Mouse (Mus musculus) stomach, embryonic 14.5 days (tissue): Measurements from ENCODE around the gene Sergef. TPM values are rescaled to one million over a fixed set of nuclear protein-coding genes. Genes with fewer than 3 reads are reported as not detected.

Experiments used
- ATAC-seq: fragments of 200-750 bp; cut with Nextera tagmentation; 2 replicates; pipeline ENCODE4 v1.8.0; 2017; ENCODE audit warnings: low read depth, moderate TSS enrichment; ENCODE audit not compliant: insufficient number of reproducible peaks, insufficient read depth, low FRiP score
- H3K27ac ChIP-seq: fragments of 300-500 bp; sonication (generic); 2 replicates; pipeline ENCODE4 v1.5.1; 2014; ENCODE audit warnings: mild to moderate bottlenecking, low read length, moderate library complexity, mixed read lengths
- H3K27me3 ChIP-seq: fragments of 300-500 bp; sonication (generic); 2 replicates; pipeline ENCODE4 v1.6.1; 2014; ENCODE audit warnings: low read length, control low read depth, mixed read lengths; ENCODE audit not compliant: control insufficient read depth, insufficient read depth
- H3K36me3 ChIP-seq: fragments of 300-500 bp; sonication (generic); 2 replicates; pipeline ENCODE4 v1.6.1; 2014; ENCODE audit warnings: mild to moderate bottlenecking, control low read depth, low read length, moderate library complexity, mixed read lengths; ENCODE audit not compliant: control insufficient read depth, insufficient read depth
- H3K4me1 ChIP-seq: fragments of 300-500 bp; sonication (generic); 2 replicates; pipeline ENCODE4 v1.6.1; 2014; ENCODE audit warnings: low read length, control low read depth, mixed read lengths; ENCODE audit not compliant: control insufficient read depth, insufficient read depth
- H3K4me2 ChIP-seq: fragments of 300-500 bp; sonication (generic); replicated peaks from 2 replicates; pipeline ENCODE4 v1.6.1; 2014; ENCODE audit warnings: low read depth, low read length, control low read depth
- H3K4me3 ChIP-seq: fragments of 300-500 bp; sonication (generic); 2 replicates; pipeline ENCODE4 v1.5.1; 2014; ENCODE audit warnings: low read depth, low read length, control low read depth
- H3K9ac ChIP-seq: fragments of 300-500 bp; sonication (generic); replicated peaks from 2 replicates; pipeline ENCODE4 v1.6.1; 2014; ENCODE audit warnings: low read depth, mild to moderate bottlenecking, control low read depth, low read length, moderate library complexity, mixed read lengths
- H3K9me3 ChIP-seq: fragments of 300-500 bp; sonication (generic); 2 replicates; pipeline ENCODE4 v1.6.1; 2016; ENCODE audit warnings: low read depth, low read length, control low read depth; ENCODE audit not compliant: control insufficient read depth
- WGBS: fragments of 180-500 bp; shearing (Covaris S2); extraction: QIAGEN DNeasy Blood & Tissue Kit; methylation state at CpG from one replicate; pipeline ENCODE4 v1.1.7; 2014; 5-methylcytosine and 5-hydroxymethylcytosine counted together
- polyA plus RNA-seq: library from polyadenylated mRNA; unstranded; fragments of >200 nt; fragmentation: Nextera tagmentation; extraction: Ambion mirVana; gene quantifications from 2 replicates; pipeline ENCODE4 v1.2.1, GENCODE M21; 2014

Gene Sergef
- polyA plus RNA-seq, 1 experiment from 2014 or later = 18.4 TPM

DNA sequence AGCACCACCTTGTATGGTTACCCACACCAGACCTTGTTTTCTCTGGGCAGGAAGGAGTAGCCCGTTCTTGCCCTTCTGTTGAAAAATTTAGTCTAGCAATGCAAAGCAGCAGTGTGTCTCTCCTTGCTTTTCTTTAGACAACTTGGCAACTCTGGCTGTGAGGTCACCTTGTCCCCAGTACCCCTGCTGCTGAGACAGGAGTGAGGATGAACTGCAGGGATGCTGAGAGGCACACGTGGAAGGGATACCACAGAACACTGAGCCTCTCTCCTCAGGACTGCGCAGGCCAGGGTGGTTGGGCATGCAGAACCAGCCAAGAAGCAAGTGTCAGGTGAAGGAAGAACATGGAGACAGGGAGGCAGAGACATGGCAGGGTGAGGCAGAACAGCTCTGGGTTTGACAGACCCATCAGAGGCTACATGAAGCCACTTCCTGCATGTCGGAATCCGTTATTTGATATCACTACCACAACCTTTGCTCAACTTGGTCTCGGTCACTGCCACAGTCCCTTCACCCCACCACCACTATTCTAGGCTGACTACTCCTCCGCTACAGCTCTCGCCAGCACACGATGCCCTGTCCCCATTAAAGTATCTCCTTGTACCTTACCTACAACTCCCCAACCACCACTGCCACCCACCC is 103.0 kb downstream of the Sergef start:
- no peak for ATAC-seq
- H3K9ac ChIP-seq = no peak overlapping the region
- no peaks in the 10 kb centered on the region for H3K4me1 ChIP-seq
- H3K9me3 ChIP-seq = no peaks in the 10 kb centered on the region
- H3K27me3 ChIP-seq = no peaks in the 10 kb centered on the region
- H3K4me3 ChIP-seq = no peak overlapping the region
- WGBS = 85% methylated on average over 9 of the region's 9 CpGs
- no peak overlapping the region for H3K27ac ChIP-seq
- no peaks in the 10 kb centered on the region for H3K36me3 ChIP-seq
- no peak overlapping the region for H3K4me2 ChIP-seq

DNA sequence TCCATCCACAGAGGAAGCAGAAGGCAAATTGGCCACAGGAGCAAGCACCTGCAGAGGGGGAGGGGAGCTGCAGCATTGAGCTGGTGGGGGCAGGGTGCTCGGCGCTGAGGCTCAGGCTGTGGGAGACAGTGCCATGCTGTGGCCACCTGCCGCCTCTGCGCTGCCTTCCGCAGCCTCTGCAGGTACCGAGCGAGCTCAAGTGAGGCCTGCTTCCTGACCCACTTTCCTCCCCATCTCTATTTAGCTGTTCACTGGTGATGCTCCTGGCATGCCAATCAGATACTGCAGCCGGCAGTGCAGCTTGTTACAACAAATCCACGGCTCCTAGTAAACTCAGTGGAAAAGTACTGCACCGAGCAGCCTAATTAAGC is 104.2 kb downstream of the Sergef start:
- Histone ChIP-seq H3K9me3 (no peaks in the 10 kb centered on the region), H3K9ac (no peak overlapping the region), H3K27me3 (no peaks in the 10 kb centered on the region), H3K4me1 (no peaks in the 10 kb centered on the region), H3K27ac (no peak overlapping the region), H3K4me3 (no peak overlapping the region), H3K4me2 (no peak overlapping the region), H3K36me3 (no peaks in the 10 kb centered on the region)
- WGBS = 28% methylated on average over 10 of the region's 10 CpGs
- peak; percentile 53; the same call in 1 of the 2 replicates for ATAC-seq

DNA sequence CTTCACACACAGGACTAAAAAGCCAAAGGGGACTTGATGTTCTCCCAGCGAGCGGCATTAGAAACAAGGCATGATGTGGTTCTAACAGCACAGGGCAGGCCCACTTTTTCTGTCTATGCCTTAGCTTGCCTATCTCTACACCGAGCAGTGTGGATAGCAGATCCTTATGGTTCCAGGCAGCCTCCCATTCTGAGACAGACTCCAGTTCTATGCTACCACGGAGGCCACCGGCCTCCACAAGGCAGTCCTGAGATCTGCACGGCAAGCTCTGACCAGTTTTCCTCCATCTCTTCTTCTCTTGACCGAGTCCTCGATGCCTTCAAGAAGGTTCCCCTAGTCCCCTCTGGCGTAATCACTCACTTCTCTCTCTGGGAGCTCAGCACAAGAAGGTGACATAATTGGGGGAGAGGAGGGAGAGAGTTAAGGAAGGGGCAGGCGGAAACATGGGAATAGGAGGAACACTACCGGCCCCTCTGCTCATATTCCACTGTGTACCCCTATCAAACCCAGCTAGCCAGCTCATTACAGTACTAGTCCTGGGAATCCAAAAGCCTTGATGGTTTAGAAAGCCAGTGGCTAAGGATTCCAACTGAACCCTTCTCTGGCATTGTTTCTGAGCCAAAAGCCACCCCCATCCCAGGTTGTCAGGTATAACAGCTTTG is 104.7 kb downstream of the Sergef start:
- no peaks in the 10 kb centered on the region for H3K9me3 ChIP-seq
- H3K9ac ChIP-seq = no peak overlapping the region
- H3K4me2 ChIP-seq = no peak overlapping the region
- H3K27me3 ChIP-seq = no peaks in the 10 kb centered on the region
- no peak for ATAC-seq
- H3K4me3 ChIP-seq = no peak overlapping the region
- H3K27ac ChIP-seq = no peak overlapping the region
- H3K4me1 ChIP-seq = no peaks in the 10 kb centered on the region
- 82% methylated on average over 11 of the region's 11 CpGs for whole genome bisulfite sequencing
- H3K36me3 ChIP-seq = no peaks in the 10 kb centered on the region

DNA sequence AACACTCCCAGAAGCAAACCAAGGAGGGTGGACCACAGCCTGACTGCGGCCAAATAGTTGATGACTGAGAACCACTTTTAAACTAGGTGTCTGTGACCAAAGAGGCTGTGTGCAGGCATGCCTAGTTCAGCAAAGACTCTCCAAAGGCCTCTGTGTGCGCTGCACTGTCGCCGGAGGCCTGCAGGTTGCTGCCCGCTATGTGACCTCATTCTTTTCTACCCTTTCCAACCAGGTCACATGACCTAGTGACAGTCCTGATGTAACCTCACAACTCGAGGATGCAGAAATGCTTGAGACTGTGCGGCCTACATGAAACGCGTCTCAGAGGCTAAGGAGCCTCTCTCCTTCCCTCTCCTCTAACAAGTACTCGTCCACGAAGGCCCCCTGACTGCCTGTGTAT is 106.1 kb downstream of the Sergef start:
- no peak overlapping the region for H3K9ac ChIP-seq
- no peak overlapping the region for H3K4me3 ChIP-seq
- no peaks in the 10 kb centered on the region for H3K36me3 ChIP-seq
- no peaks in the 10 kb centered on the region for H3K9me3 ChIP-seq
- H3K4me1 ChIP-seq = no peaks in the 10 kb centered on the region
- ATAC-seq = no peak
- no peak overlapping the region for H3K27ac ChIP-seq
- H3K27me3 ChIP-seq = no peaks in the 10 kb centered on the region
- no peak overlapping the region for H3K4me2 ChIP-seq
- WGBS = 87% methylated on average over 11 of the region's 11 CpGs

DNA sequence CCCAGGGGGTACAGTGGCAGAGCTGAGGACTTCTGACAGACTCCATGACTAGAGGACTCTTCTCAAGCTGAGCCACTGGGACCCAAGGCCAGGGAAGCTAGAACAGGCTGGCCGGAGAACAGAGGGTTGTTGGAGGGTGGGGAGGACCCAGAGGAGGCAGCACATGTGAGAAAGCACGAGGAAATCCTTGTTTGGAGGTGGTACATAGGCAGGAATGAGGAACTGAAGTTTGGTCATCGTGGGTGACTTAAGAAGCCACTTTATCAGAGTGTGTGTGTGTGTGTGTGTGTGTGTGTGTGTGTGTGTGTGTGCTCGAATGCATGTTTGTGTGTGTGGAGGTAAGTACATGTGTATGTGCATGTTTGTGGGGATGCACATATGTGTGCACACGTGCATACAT is 108.3 kb downstream of the Sergef start:
- Histone ChIP-seq H3K27me3 (no peaks in the 10 kb centered on the region), H3K27ac (no peak overlapping the region), H3K9me3 (no peaks in the 10 kb centered on the region), H3K36me3 (no peaks in the 10 kb centered on the region), H3K4me2 (no peak overlapping the region), H3K4me1 (no peaks in the 10 kb centered on the region), H3K9ac (no peak overlapping the region), H3K4me3 (no peak overlapping the region)
- ATAC-seq = no peak
- 83% methylated on average over 5 of the region's 5 CpGs for WGBS

DNA sequence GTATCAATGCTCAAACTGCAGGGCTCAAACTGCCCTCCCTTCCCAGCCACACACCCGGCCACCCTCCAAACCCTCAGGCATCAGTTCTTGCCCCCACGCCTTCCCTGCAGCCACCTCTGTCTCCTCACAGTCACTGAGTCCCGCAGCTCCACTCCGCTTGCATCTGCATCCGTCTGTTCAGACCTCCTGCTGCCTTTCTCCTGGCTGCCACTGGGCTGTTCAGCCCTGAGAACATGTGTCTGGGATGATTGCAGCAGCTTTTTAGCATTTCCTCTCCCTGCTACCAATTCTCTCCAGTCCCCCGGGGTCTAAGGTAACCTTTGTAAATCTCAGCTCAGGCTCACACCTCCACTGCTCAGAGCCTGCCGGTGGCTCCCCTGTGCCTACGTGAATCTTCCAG is 109.7 kb downstream of the Sergef start:
- Histone ChIP-seq H3K27me3 (no peaks in the 10 kb centered on the region), H3K4me3 (no peak overlapping the region), H3K27ac (no peak overlapping the region), H3K4me2 (no peak overlapping the region), H3K9me3 (no peaks in the 10 kb centered on the region), H3K36me3 (no peaks in the 10 kb centered on the region), H3K4me1 (no peaks in the 10 kb centered on the region), H3K9ac (no peak overlapping the region)
- no peak for ATAC-seq
- WGBS = 53% methylated on average over 8 of the region's 8 CpGs

DNA sequence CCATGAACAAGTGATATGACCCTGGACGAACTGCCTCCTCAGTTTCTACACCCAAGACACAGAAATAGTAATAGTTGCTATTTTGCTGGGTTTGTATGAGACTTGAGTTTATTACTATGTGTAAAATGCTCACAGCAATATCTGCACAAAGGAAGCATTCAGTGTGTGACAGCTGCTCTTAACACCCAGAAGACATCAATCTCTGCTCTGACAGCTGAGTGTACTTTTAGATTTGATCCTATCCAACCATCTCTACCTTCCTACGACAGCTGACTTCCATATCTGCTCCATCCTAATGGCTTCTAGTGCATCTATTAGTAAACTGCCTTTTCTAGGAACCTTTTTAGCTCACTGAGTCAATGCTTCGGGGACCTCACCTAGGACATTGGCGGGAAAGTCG is 110.3 kb downstream of the Sergef start:
- WGBS = 79% methylated on average over 5 of the region's 5 CpGs

DNA sequence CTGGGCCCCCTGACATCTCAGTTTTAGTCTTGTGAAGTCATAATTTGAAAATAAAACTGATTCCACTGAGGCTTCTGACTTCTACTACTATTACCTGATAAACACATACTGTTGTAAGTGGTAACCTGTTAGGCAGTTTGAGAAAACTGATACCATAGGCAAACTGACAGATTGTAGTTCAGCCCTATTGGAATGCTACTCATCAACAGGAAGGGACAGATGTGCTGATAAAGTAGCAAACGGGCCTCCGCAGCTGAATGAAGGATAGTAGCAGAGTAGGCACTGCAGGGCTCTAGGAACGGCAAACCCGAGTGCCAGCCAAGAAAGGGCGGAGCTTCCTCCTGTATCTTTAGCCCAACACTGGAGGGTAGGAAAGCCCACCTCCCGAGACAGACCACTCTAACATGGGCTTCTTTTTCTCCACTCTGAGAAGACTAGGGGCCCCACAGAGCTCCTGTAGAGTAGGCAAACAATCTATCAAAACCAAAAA is 112.9 kb downstream of the Sergef start:
- H3K27ac ChIP-seq = no peak overlapping the region
- no peaks in the 10 kb centered on the region for H3K36me3 ChIP-seq
- no peak for ATAC-seq
- H3K27me3 ChIP-seq = no peaks in the 10 kb centered on the region
- no peaks in the 10 kb centered on the region for H3K9me3 ChIP-seq
- no peaks in the 10 kb centered on the region for H3K4me1 ChIP-seq
- H3K4me2 ChIP-seq = no peak overlapping the region
- H3K9ac ChIP-seq = no peak overlapping the region
- WGBS = 44% methylated on average over 6 of the region's 6 CpGs
- no peak overlapping the region for H3K4me3 ChIP-seq

More for the DNA sequence above, 110.3 kb downstream of the Sergef start:
- Histone ChIP-seq H3K4me1 (no peaks in the 10 kb centered on the region), H3K36me3 (no peaks in the 10 kb centered on the region), H3K9me3 (no peaks in the 10 kb centered on the region), H3K4me3 (no peak overlapping the region), H3K27ac (no peak overlapping the region), H3K27me3 (no peaks in the 10 kb centered on the region), H3K9ac (no peak overlapping the region), H3K4me2 (no peak overlapping the region)
- ATAC-seq = no peak

DNA sequence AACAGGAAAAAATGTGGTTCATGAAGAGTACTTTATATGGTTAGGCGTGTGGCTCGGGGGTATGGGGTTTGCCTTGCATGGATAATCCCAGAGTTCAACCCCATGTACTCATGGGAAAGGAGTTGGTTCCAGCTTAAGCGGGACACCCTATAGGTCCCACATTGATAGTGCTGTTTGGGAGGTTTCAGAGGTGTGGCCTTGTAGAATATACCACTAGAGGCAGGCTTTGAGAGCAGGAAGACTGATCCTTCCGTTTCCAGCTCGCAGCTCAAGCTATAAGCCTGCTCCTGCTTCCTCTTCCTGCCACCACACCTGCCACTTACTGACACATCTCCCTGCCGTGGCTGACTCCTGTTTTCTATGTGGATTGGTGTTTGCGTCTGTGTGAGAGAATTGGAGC is 116.4 kb downstream of the Sergef start:
- Histone ChIP-seq H3K4me1 (no peaks in the 10 kb centered on the region), H3K27ac (no peak overlapping the region), H3K9ac (no peak overlapping the region), H3K27me3 (no peaks in the 10 kb centered on the region), H3K9me3 (no peaks in the 10 kb centered on the region), H3K4me3 (no peak overlapping the region), H3K36me3 (no peaks in the 10 kb centered on the region), H3K4me2 (no peak overlapping the region)
- no peak for ATAC-seq
- WGBS = 79% methylated on average over 7 of the region's 7 CpGs
